29 mouse cellular contexts compared by ENCODE assay signal in the genomic region with DNA sequence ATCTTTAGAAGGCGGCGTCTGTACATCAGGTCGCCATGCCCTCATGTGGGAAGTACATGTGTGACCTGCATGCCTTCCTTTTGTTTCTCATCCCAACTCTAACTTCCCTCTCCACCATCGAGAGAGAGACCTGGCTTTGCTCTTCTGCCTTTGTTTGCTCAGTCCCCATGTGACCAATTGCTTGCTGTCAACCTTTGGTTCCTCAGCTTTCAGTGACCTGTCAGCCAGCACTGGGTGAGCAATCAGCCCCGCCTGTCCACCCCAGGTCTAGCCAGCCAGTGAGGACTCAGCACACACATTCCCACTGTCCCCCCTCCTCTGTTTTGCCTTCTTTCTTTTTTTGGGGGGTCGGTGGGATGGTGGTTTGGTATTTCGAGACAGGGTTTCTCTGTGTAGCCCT. TPM values are rescaled to one million over a fixed set of nuclear protein-coding genes. Genes with fewer than 3 reads are reported as not detected.
A peak's percentile ranks its signal among the peaks of the same experiment; 100 is the strongest.
DNase-seq lines count a peak whose midpoint lies in the region; ATAC-seq lines count a peak whose summit lies in the region.
"Had no signal": no experiment of that assay in that cellular context is flagged by ENCODE, and none has a peak within 500 bp of the region (broad histone marks: within the 10 kb centered on the region; RNA-seq: fewer than 3 reads in every experiment).

No protein-coding gene starts in this region.

- 0 out of 2 replicates have a peak, but pooled peaks cover 3% of the 10 kb centered on the region for H3K4me1 ChIP-seq in heart, embryonic 10.5 days
- no peaks in the 10 kb centered on the region for H3K4me1 ChIP-seq in liver, embryonic 16.5 days (ENCODE audit: control insufficient read depth, low read depth, low read length)
- H3K4me1 ChIP-seq in limb, embryonic 10.5 days = peaks cover 11% of the 10 kb centered on the region
- H3K4me1 ChIP-seq: embryonic facial prominence, embryonic 12.5 days; forebrain, embryonic 13.5 days; hindbrain, embryonic 10.5 days; midbrain, embryonic 15.5 days had no signal

- H3K9ac ChIP-seq in liver, embryonic 16.5 days (ENCODE audit: low read depth, low read length) = no peak overlapping the region
- H3K9ac ChIP-seq: embryonic facial prominence, embryonic 12.5 days; forebrain, embryonic 13.5 days; heart, embryonic 15.5 days; limb, embryonic 15.5 days; midbrain, embryonic 15.5 days had no signal

- no peak overlapping the region for H3K4me3 ChIP-seq in heart, embryonic 10.5 days
- H3K4me3 ChIP-seq in liver, embryonic 16.5 days (ENCODE audit: low read depth, low read length) = no peak overlapping the region
- H3K4me3 ChIP-seq in limb, embryonic 10.5 days = no peak overlapping the region
- H3K4me3 ChIP-seq: embryonic facial prominence, embryonic 12.5 days; erythroblast, embryonic 14.5 days; forebrain, embryonic 13.5 days; heart, adult 2 months; heart, embryonic 15.5 days; hindbrain, embryonic 10.5 days; limb, embryonic 15.5 days; midbrain, embryonic 15.5 days; myocyte had no signal

- H3K4me2 ChIP-seq in liver, embryonic 16.5 days (ENCODE audit: low read depth, low read length) = 0 out of 2 replicates have a peak overlapping the region, but pooled peaks have one; percentile 20
- H3K4me2 ChIP-seq: embryonic facial prominence, embryonic 12.5 days; forebrain, embryonic 13.5 days; heart, embryonic 15.5 days; limb, embryonic 15.5 days; midbrain, embryonic 15.5 days had no signal

- H3K36me3 ChIP-seq in heart, embryonic 10.5 days = peaks cover 7% of the 10 kb centered on the region; the same call in 1 of the 2 replicates
- no peaks in the 10 kb centered on the region for H3K36me3 ChIP-seq in liver, embryonic 16.5 days (ENCODE audit: control insufficient read depth, insufficient read depth)
- H3K36me3 ChIP-seq in limb, embryonic 10.5 days = peaks cover 20% of the 10 kb centered on the region; the same call in 1 of the 2 replicates
- H3K36me3 ChIP-seq: embryonic facial prominence, embryonic 12.5 days; heart, embryonic 15.5 days; limb, embryonic 15.5 days; midbrain, embryonic 15.5 days had no signal

- DNase-seq in heart, embryonic 10.5 days (ENCODE audit: low spot score) = peak; percentile 57
- DNase-seq in heart, postnatal 25 days (ENCODE audit: low spot score) = no peak
- DNase-seq in liver = peak; percentile 36
- peak; percentile 77 for DNase-seq in yolk sac, embryonic 10.5 days (ENCODE audit: low spot score)
- no peak for DNase-seq in limb, embryonic 10.5 days (ENCODE audit: low spot score)
- DNase-seq in left cerebral cortex, adult 11 months (ENCODE audit: low spot score) = no peak
- no peak for DNase-seq in adrenal gland, postnatal 10 days
- DNase-seq: cerebellum, adult 8-10 months; gastrocnemius, postnatal 14 days; heart, adult 2 months; kidney, postnatal 4 days; lung, postnatal 10 days; thymus, postnatal 14 days had no signal

- ATAC-seq in liver, embryonic 16.5 days (ENCODE audit: low read depth) = peak; percentile 94
- ATAC-seq: forebrain, embryonic 13.5 days; midbrain, embryonic 15.5 days had no signal

- H3K9me3 ChIP-seq in heart, embryonic 10.5 days = no peaks in the 10 kb centered on the region
- no peaks in the 10 kb centered on the region for H3K9me3 ChIP-seq in liver, embryonic 16.5 days (replicated peaks; ENCODE audit: control insufficient read depth, low read length)
- no peaks in the 10 kb centered on the region for H3K9me3 ChIP-seq in limb, embryonic 10.5 days (replicated peaks)
- H3K9me3 ChIP-seq: embryonic facial prominence, embryonic 12.5 days; forebrain, embryonic 13.5 days; G1E; heart, embryonic 15.5 days; hindbrain, embryonic 10.5 days; limb, embryonic 15.5 days; midbrain, embryonic 15.5 days had no signal

- H3K27me3 ChIP-seq in heart, embryonic 10.5 days (ENCODE audit: insufficient read depth, poor library complexity, severe bottlenecking) = no peaks in the 10 kb centered on the region
- H3K27me3 ChIP-seq in liver, embryonic 16.5 days (ENCODE audit: control insufficient read depth, insufficient read depth, low read depth, low read length) = no peaks in the 10 kb centered on the region
- no peaks in the 10 kb centered on the region for H3K27me3 ChIP-seq in limb, embryonic 10.5 days (ENCODE audit: low read depth, poor library complexity, severe bottlenecking)
- H3K27me3 ChIP-seq: embryonic facial prominence, embryonic 12.5 days; forebrain, embryonic 13.5 days; heart, embryonic 15.5 days; limb, embryonic 15.5 days; midbrain, embryonic 15.5 days had no signal

- H3K27ac ChIP-seq in heart, embryonic 10.5 days = no peak overlapping the region
- peak overlapping the region; percentile 37 for H3K27ac ChIP-seq in liver, embryonic 16.5 days (ENCODE audit: low read length)
- no peak overlapping the region for H3K27ac ChIP-seq in limb, embryonic 10.5 days
- H3K27ac ChIP-seq: embryonic facial prominence, embryonic 12.5 days; forebrain, embryonic 13.5 days; heart, adult 2 months; heart, embryonic 15.5 days; hindbrain, embryonic 10.5 days; limb, embryonic 15.5 days; midbrain, embryonic 15.5 days had no signal

- intact Hi-C loops in heart, postnatal 25 days (cut with DNase I) = no loop called here

- 79% methylated on average over 7 of the region's 7 CpGs for WGBS in heart, embryonic 10.5 days
- 68% methylated on average over 7 of the region's 7 CpGs for WGBS in liver, embryonic 16.5 days (ENCODE audit: insufficient replicate concordance)
- WGBS in limb, embryonic 10.5 days = 93% methylated on average over 7 of the region's 7 CpGs

RNA-seq across cellular contexts. Expression of gene Snd1, which starts 29.7 kb away (rescaled TPM):
- 114 and 120 TPM in 2 replicates for polyA plus RNA-seq in heart, embryonic 10.5 days (2016; fragmentation: Nextera tagmentation; extraction: Ambion mirVana)
- total RNA-seq in heart, postnatal 25 days (2021) = 10 to 100 TPM; 75.4 to 78.4 TPM
- 52.9 and 56.1 TPM in 2 replicates for polyA plus RNA-seq in liver, embryonic 16.5 days (2015; fragmentation: Nextera tagmentation; extraction: Ambion mirVana)
- polyA plus RNA-seq in limb, embryonic 10.5 days (2016; fragmentation: Nextera tagmentation; extraction: Ambion mirVana) = 119 and 138 TPM in 2 replicates
- 100 to 1,000 TPM; 114 to 117 TPM for total RNA-seq in adrenal gland, postnatal 10 days (2021)

RNA-seq across cellular contexts. Expression of gene Pax4, which starts 55.5 kb away (rescaled TPM):
- not detected in 2 replicates for polyA plus RNA-seq in heart, embryonic 10.5 days (2016; fragmentation: Nextera tagmentation; extraction: Ambion mirVana)
- not detected for total RNA-seq in heart, postnatal 25 days (2021)
- not detected in 2 replicates for polyA plus RNA-seq in liver, embryonic 16.5 days (2015; fragmentation: Nextera tagmentation; extraction: Ambion mirVana)
- not detected in 2 replicates for polyA plus RNA-seq in limb, embryonic 10.5 days (2016; fragmentation: Nextera tagmentation; extraction: Ambion mirVana)
- not detected for total RNA-seq in adrenal gland, postnatal 10 days (2021)
- total RNA-seq: G1E; gastrocnemius, postnatal 14 days; heart, adult 2 months; layer of hippocampus, postnatal 25 days; left cerebral cortex, postnatal 25 days; megakaryocyte progenitor cell, adult 5-6 weeks had no signal
- polyA plus RNA-seq: embryonic facial prominence, embryonic 12.5 days; erythroblast, embryonic 14.5 days; forebrain, embryonic 13.5 days; G1E; heart, adult 2 months; heart, embryonic 15.5 days; hindbrain, embryonic 10.5 days; kidney, embryonic 14.5 days; limb, embryonic 15.5 days; midbrain, embryonic 15.5 days; myocyte; neural tube, embryonic 14.5 days; testis, adult 2 months had no signal

Comparison
In these comparisons a context has a peak if more than half of its experiments do, and no peak if none do; other contexts are left out.
1. DNase-seq: peak in heart, embryonic 10.5 days (single experiment), liver (single experiment) and yolk sac, embryonic 10.5 days (single experiment); none in heart, postnatal 25 days (single experiment), limb, embryonic 10.5 days (single experiment), left cerebral cortex, adult 11 months (single experiment) and adrenal gland, postnatal 10 days (single experiment).